Mouse (Mus musculus) liver, embryonic 16.5 days (tissue): ENCODE data around the gene Astn2. TPM values are rescaled to one million over a fixed set of nuclear protein-coding genes. Genes with fewer than 3 reads are reported as not detected.

Experiments
- ATAC-seq: fragments of 200-750 bp; cut with Nextera tagmentation; 2 replicates; pipeline ENCODE4 v1.8.0; 2017; ENCODE audit warnings: low read depth, mild to moderate bottlenecking, moderate number of reproducible peaks, moderate library complexity
- H3K27ac ChIP-seq: fragments of 300-500 bp; sonication (generic); 2 replicates; pipeline ENCODE4 v1.5.1; 2014; ENCODE audit warnings: mild to moderate bottlenecking, low read length
- H3K27me3 ChIP-seq: fragments of 300-500 bp; sonication (generic); 2 replicates; pipeline ENCODE4 v1.6.1; 2014; ENCODE audit warnings: low read depth, low read length, mixed read lengths; ENCODE audit not compliant: control insufficient read depth, insufficient read depth
- H3K36me3 ChIP-seq: fragments of 300-500 bp; sonication (generic); 2 replicates; pipeline ENCODE4 v1.6.1; 2014; ENCODE audit warnings: mild to moderate bottlenecking; ENCODE audit not compliant: control insufficient read depth, insufficient read depth
- H3K4me1 ChIP-seq: fragments of 300-500 bp; sonication (generic); 2 replicates; pipeline ENCODE4 v1.6.1; 2014; ENCODE audit warnings: low read depth, low read length, mixed read lengths; ENCODE audit not compliant: control insufficient read depth
- H3K4me2 ChIP-seq: fragments of 300-500 bp; sonication (generic); 2 replicates; pipeline ENCODE4 v1.6.1; 2014; ENCODE audit warnings: low read depth, low read length, mixed read lengths
- H3K4me3 ChIP-seq: fragments of 300-500 bp; sonication (generic); 2 replicates; pipeline ENCODE4 v1.5.1; 2014; ENCODE audit warnings: low read depth, mild to moderate bottlenecking, low read length
- H3K9ac ChIP-seq: fragments of 300-500 bp; sonication (generic); 2 replicates; pipeline ENCODE4 v1.6.1; 2014; ENCODE audit warnings: low read depth, low read length
- H3K9me3 ChIP-seq: fragments of 300-500 bp; sonication (generic); replicated peaks from 2 replicates; pipeline ENCODE4 v1.6.1; 2016; ENCODE audit warnings: low read length; ENCODE audit not compliant: control insufficient read depth
- WGBS: fragments of 180-500 bp; shearing (Covaris S2); extraction: QIAGEN DNeasy Blood & Tissue Kit; methylation state at CpG from one replicate; pipeline ENCODE4 v1.1.7; 2014; ENCODE audit not compliant: insufficient replicate concordance; 5-methylcytosine and 5-hydroxymethylcytosine counted together
- polyA plus RNA-seq: library from polyadenylated mRNA; unstranded; fragments of >200 nt; fragmentation: Nextera tagmentation; extraction: Ambion mirVana; gene quantifications from 2 replicates; pipeline ENCODE4 v1.2.1, GENCODE M21; 2015

Astn2 gene
- polyA plus RNA-seq, 1 experiment from 2014 or later, result not detected

- no peak overlapping the region for H3K27ac ChIP-seq
- WGBS, result 53% methylated on average over 5 of the region's 5 CpGs
- H3K27me3 ChIP-seq, result no peaks in the 10 kb centered on the region
- H3K36me3 ChIP-seq, result no peaks in the 10 kb centered on the region
- no peaks in the 10 kb centered on the region for H3K4me1 ChIP-seq
- H3K9ac ChIP-seq, result no peak overlapping the region
- no peaks in the 10 kb centered on the region for H3K9me3 ChIP-seq
- H3K4me3 ChIP-seq, result no peak overlapping the region
- no peak overlapping the region for H3K4me2 ChIP-seq
- ATAC-seq, result no peak
These were observed 508.1 kb downstream of the Astn2 start for GRCm38 (mm10) chr4:65896092-65897027.

- no peak for ATAC-seq
- H3K27me3 ChIP-seq, result no peaks in the 10 kb centered on the region
- 55% methylated on average over 5 of the region's 5 CpGs for WGBS
- no peaks in the 10 kb centered on the region for H3K36me3 ChIP-seq
- no peak overlapping the region for H3K4me2 ChIP-seq
- no peak overlapping the region for H3K4me3 ChIP-seq
- no peaks in the 10 kb centered on the region for H3K4me1 ChIP-seq
- no peak overlapping the region for H3K27ac ChIP-seq
- no peak overlapping the region for H3K9ac ChIP-seq
- no peaks in the 10 kb centered on the region for H3K9me3 ChIP-seq
These were observed 515.9 kb downstream of the Astn2 start for GRCm38 (mm10) chr4:65888332-65888993.

GRCm38 (mm10) chr4:65886862-65887261, 517.5 kb downstream of the Astn2 start:
- no peaks in the 10 kb centered on the region for H3K27me3 ChIP-seq
- H3K4me1 ChIP-seq, result no peaks in the 10 kb centered on the region
- no peak overlapping the region for H3K4me2 ChIP-seq
- H3K27ac ChIP-seq, result no peak overlapping the region
- no peak overlapping the region for H3K9ac ChIP-seq
- 25% methylated on average over 1 of the region's 1 CpGs for WGBS
- H3K36me3 ChIP-seq, result no peaks in the 10 kb centered on the region
- no peaks in the 10 kb centered on the region for H3K9me3 ChIP-seq
- no peak overlapping the region for H3K4me3 ChIP-seq
- ATAC-seq, result no peak

GRCm38 (mm10) chr4:65885921-65886320, 518.5 kb downstream of the Astn2 start:
- WGBS, result 38% methylated on average over 3 of the region's 3 CpGs
- Histone ChIP-seq H3K4me3 (no peak overlapping the region), H3K27me3 (no peaks in the 10 kb centered on the region), H3K4me2 (no peak overlapping the region), H3K4me1 (no peaks in the 10 kb centered on the region), H3K27ac (no peak overlapping the region), H3K9ac (no peak overlapping the region), H3K9me3 (no peaks in the 10 kb centered on the region), H3K36me3 (no peaks in the 10 kb centered on the region)
- ATAC-seq, result no peak

GRCm38 (mm10) chr4:65874236-65874781, 530.1 kb downstream of the Astn2 start:
- H3K27ac ChIP-seq, result no peak overlapping the region

GRCm38 (mm10) chr4:65864551-65864950, 539.9 kb downstream of the Astn2 start:
- H3K4me1 ChIP-seq, result no peaks in the 10 kb centered on the region
- H3K9ac ChIP-seq, result no peak overlapping the region
- no peaks in the 10 kb centered on the region for H3K36me3 ChIP-seq
- H3K4me2 ChIP-seq, result no peak overlapping the region
- H3K9me3 ChIP-seq, result no peaks in the 10 kb centered on the region
- no peak overlapping the region for H3K27ac ChIP-seq
- H3K4me3 ChIP-seq, result no peak overlapping the region
- ATAC-seq, result no peak
- no peaks in the 10 kb centered on the region for H3K27me3 ChIP-seq

More at GRCm38 (mm10) chr4:65874236-65874781, 530.1 kb downstream of the Astn2 start:
- Histone ChIP-seq H3K27me3 (no peaks in the 10 kb centered on the region), H3K4me1 (no peaks in the 10 kb centered on the region), H3K4me3 (no peak overlapping the region), H3K9ac (no peak overlapping the region), H3K4me2 (no peak overlapping the region), H3K9me3 (no peaks in the 10 kb centered on the region), H3K36me3 (no peaks in the 10 kb centered on the region)
- 59% methylated on average over 2 of the region's 2 CpGs for WGBS
- no peak for ATAC-seq

GRCm38 (mm10) chr4:65843191-65843590, 561.2 kb downstream of the Astn2 start:
- Histone ChIP-seq H3K4me2 (no peak overlapping the region), H3K9ac (no peak overlapping the region), H3K9me3 (no peaks in the 10 kb centered on the region), H3K36me3 (no peaks in the 10 kb centered on the region), H3K4me1 (no peaks in the 10 kb centered on the region), H3K27ac (no peak overlapping the region), H3K27me3 (no peaks in the 10 kb centered on the region), H3K4me3 (no peak overlapping the region)
- no peak for ATAC-seq
- 38% methylated on average over 2 of the region's 2 CpGs for WGBS

- Histone ChIP-seq H3K4me2 (no peak overlapping the region), H3K9ac (no peak overlapping the region), H3K4me3 (no peak overlapping the region), H3K27me3 (no peaks in the 10 kb centered on the region), H3K9me3 (no peaks in the 10 kb centered on the region), H3K36me3 (no peaks in the 10 kb centered on the region), H3K4me1 (no peaks in the 10 kb centered on the region), H3K27ac (no peak overlapping the region)
- ATAC-seq, result no peak
- 66% methylated on average over 9 of the region's 9 CpGs for WGBS
These were observed 564.8 kb downstream of the Astn2 start for GRCm38 (mm10) chr4:65839550-65840000.

GRCm38 (mm10) chr4:65838781-65839180, 565.6 kb downstream of the Astn2 start:
- H3K27me3 ChIP-seq, result no peaks in the 10 kb centered on the region
- no peaks in the 10 kb centered on the region for H3K4me1 ChIP-seq
- no peak overlapping the region for H3K4me3 ChIP-seq
- H3K27ac ChIP-seq, result no peak overlapping the region
- 61% methylated on average over 4 of the region's 4 CpGs for WGBS
- no peak overlapping the region for H3K9ac ChIP-seq
- ATAC-seq, result no peak
- H3K36me3 ChIP-seq, result no peaks in the 10 kb centered on the region
- H3K4me2 ChIP-seq, result no peak overlapping the region
- H3K9me3 ChIP-seq, result no peaks in the 10 kb centered on the region
